Mouse (Mus musculus) thymus, postnatal 4 days (tissue): ENCODE data around the gene Zfp810.

Source experiments
- DNase-seq: peaks from one replicate; pipeline ENCODE4 v3.0.0; 2021

Gene Zfp810

DNA sequence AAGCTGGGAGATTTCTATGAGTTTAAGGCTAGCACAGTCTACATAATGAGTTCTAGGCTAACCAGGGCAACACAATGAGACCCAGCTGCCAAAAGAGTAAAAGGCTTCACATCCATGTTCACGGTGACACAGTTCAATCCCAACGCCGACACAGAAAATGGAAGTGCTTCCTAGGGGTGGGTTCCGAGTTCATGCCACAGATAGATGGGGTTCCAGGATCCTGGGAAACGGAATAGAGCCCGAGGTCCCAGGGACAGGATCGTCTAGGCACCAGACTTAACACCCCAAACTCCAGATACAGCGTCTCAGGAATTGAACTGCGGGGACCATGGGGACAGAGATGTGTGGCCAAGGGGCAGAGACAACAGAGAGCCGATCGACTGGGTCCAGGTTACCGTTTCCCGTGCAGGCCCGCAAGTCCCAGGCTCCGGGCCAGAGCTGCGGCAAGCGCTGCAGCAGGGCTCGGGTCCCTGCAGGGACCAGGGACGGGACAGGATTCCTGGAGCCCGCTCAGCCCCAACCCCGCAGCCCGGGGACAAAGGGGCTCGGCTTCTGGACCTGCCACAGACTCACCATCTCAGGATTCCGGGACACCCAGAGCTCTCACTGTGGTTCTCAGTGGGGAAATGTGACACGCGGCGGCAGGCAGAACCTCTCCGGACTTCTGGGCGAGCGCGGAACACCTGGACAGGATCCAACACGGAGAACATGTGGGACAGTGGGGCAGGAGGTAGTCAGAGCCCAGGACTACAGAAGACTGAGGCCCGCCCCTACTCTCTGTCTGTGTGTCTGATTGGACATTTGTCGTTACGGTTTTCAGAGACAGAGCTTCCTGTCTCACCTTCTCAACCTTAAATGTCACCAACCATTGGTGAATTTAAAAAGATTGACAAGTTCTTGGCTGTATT lies 48.0 kb downstream of the Zfp810 start, which contains the start of gene Zfp599:
TSS of gene Zfp599 (minus strand) at position 712 of the 908 bp plus-strand sequence.
- DNase-seq = peak; percentile 76

DNA sequence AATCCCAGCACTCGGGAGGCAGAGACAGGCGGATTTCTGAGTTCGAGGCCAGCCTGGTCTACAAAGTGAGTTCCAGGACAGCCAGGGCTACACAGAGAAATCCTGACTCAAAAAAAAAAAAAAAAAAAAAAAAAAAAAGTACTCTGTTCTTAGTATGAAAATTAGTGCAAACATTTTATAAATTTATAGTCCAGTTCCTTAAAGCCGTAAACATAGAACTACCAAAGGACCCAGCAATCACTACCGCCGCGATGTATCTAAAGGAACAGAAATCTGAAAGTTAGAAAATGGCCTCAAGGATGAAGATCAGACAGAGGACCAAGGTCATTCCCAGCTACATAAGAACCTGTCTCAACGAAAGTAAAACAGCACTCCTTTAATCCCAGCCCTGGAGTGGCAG lies 48.7 kb downstream of the Zfp810 start:
- no peak for DNase-seq

DNA sequence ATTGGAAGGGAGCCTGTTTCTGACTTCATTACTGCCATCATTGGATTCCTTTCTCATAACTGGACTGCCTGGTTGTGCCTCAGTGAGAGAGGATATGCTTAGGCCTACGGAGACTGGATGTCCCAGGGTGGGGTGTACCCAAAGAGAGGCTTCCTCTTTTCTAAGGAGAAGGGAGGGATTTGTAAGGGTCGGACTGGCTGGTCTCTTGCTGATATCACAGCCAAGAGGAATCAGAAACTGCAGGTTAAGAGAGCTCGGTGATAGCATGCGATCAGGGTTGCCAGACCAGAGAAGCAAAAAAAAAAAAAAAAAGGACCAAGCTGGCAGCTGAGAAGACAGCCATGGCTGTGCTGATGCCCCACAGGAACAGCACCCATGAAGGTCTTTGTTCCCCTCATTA lies 50.9 kb downstream of the Zfp810 start:
- DNase-seq = no peak

DNA sequence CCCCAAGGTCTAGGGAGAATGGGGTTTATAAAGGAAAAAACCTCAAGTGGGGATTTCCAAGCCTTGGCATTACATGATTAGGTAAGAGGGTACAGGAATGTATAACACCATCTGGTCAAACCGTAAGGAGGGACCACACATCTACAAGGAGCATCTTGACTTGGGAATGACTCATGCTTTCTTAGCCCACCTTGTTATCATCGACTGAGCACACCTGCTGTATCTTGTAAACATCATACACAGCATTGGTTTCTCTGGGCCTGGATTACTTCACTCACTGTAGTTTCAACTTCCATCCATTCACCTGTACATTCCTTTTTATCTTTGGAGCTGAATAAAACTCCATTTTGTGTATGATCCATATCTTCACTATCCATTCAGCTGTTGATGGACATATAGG lies 63.2 kb downstream of the Zfp810 start:
- no peak for DNase-seq

DNA sequence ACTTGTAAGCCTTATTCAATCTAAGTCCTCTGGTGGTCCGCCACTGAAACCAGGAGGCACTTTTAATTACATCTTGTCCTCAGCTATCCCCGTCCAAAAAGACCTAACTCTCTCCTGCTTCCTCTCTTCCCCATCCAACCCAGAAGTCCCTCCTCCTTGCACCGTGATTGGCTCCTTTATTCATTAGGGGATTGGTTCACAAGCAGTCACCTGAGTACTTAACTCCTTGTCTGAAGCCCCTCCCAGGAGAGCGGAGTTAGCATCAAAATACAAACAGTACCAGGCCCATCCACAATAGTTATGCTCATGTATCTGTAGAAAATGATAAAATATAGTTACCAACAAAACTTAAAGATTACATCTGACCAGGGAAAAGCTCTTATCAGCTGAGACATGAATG lies 67.4 kb downstream of the Zfp810 start:
- no peak for DNase-seq

- no peak for DNase-seq
Measured at GRCm38 (mm10) chr9:22230556-22230955, 76.9 kb downstream of the Zfp810 start.

DNA sequence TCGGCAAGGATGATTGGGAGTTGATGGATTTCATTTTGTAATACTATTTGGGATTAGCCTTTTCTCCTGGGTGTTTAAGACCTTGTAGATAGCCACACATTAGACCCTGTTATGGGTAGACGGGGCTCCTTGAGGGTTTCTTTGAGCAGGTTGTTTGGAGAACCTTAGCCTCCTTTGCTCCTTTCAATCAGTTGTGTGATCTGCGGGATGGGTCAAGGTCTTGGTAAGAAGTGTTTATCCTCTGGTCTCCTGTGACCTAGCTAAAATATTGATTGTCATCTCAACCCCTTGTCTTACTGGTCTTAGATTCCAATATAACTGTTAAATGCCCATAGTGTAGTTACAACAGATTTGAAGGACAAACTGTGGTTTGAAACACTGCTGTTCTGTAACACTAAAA lies 77.4 kb downstream of the Zfp810 start:
- no peak for DNase-seq

- DNase-seq = no peak
Measured at GRCm38 (mm10) chr9:22229386-22230026, 77.9 kb downstream of the Zfp810 start.

DNA sequence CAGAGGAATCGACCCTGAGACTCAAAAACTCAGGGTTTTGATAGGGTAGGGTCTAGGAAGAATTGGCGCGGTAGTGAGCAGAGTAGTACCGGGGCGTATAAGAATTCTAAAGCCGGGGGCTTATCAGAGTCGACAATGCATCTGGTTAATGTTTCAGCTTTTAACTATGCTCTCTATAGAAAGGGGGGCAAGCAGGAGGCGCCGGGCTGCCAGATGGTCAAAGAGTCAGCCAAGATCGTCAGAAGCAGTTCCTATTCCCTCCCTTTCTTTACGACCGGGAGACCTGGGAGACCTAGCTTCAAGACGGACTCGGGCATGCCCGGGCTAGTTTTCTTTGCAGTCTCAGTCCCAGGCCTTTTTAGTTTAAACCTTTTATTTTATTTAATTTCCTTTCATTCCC lies 80.6 kb downstream of the Zfp810 start:
- no peak for DNase-seq
